Mouse (Mus musculus): ENCODE measurements at regions not wholly inside any gene's neighbourhood (a gene's known extent, or its start where the extent isn't known, plus 50 kb on each side); places are given as distances from the start of the nearest gene placed in this dataset.

DNA sequence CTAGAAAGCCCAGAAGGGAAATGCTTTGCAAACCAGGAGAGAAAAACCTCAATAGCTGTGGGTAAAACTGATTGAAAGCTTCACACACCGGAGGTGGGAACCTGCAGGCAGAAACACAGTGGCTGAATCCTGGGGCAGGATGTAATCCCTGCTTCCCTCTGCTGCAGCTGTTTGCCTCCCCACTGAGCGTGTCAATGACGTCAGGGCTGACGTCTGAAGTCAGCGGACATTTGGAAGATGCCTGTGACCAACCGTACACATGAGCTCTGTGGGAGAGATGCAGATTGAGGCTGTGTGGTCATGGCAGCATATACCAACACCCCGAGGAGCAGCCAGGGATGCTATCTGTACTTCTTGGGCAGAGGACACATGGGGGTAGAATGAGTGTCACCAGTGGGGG, 151.5 kb upstream of the Atp6ap2 start:
- TF ChIP-seq CTCF (IDR thresholded peaks at IDR 0.05; ENCODE audit: control insufficient read depth, insufficient read depth, low read length), result no peak
- TF ChIP-seq POLR2A (IDR thresholded peaks at IDR 0.05; ENCODE audit: borderline replicate concordance, control insufficient read depth, low read depth, low read length), result no peak

Measured in bone marrow, adult 2 months (tissue).